Mouse (Mus musculus) heart, embryonic 15.5 days (tissue): ENCODE results near the gene Cgnl1. TPM values are rescaled to one million over a fixed set of nuclear protein-coding genes. Genes with fewer than 3 reads are reported as not detected.

Experiments
- ATAC-seq: fragments of 200-750 bp; cut with Nextera tagmentation; replicated peaks from 2 replicates; pipeline ENCODE4 v1.8.0; 2017; ENCODE audit warnings: low read depth, moderate TSS enrichment; ENCODE audit not compliant: insufficient number of reproducible peaks, insufficient read depth, low FRiP score
- H3K27ac ChIP-seq: fragments of 300-500 bp; sonication (generic); 2 replicates; pipeline ENCODE4 v1.5.1; 2015; ENCODE audit warnings: mild to moderate bottlenecking, inconsistent platforms
- H3K27me3 ChIP-seq: fragments of 300-500 bp; sonication (generic); 2 replicates; pipeline ENCODE4 v1.6.1; 2015; ENCODE audit warnings: inconsistent platforms
- H3K36me3 ChIP-seq: fragments of 300-500 bp; sonication (generic); 2 replicates; pipeline ENCODE4 v1.6.1; 2015; ENCODE audit warnings: mild to moderate bottlenecking, inconsistent platforms
- H3K4me1 ChIP-seq: fragments of 300-500 bp; sonication (generic); replicated peaks from 2 replicates; pipeline ENCODE4 v1.6.1; 2015; ENCODE audit warnings: inconsistent platforms
- H3K4me2 ChIP-seq: fragments of 300-500 bp; sonication (generic); 2 replicates; pipeline ENCODE4 v1.6.1; 2015; ENCODE audit warnings: inconsistent platforms, mild to moderate bottlenecking, moderate library complexity
- H3K4me3 ChIP-seq: fragments of 300-500 bp; sonication (generic); 2 replicates; pipeline ENCODE4 v1.5.1; 2015; ENCODE audit warnings: mild to moderate bottlenecking, inconsistent platforms
- H3K9ac ChIP-seq: fragments of 300-500 bp; sonication (generic); 2 replicates; pipeline ENCODE4 v1.6.1; 2015; ENCODE audit warnings: mild to moderate bottlenecking, inconsistent platforms
- H3K9me3 ChIP-seq: fragments of 300-500 bp; sonication (generic); replicated peaks from 2 replicates; pipeline ENCODE4 v1.6.1; 2016; ENCODE audit warnings: inconsistent platforms
- WGBS: fragments of 180-500 bp; shearing (Covaris S2); methylation state at CpG from one replicate; pipeline ENCODE4 v1.1.7; 2015; ENCODE audit warnings: mixed read lengths; 5-methylcytosine and 5-hydroxymethylcytosine counted together
- polyA plus RNA-seq: library from polyadenylated mRNA; unstranded; fragments of >200 nt; fragmentation: Nextera tagmentation; extraction: Ambion mirVana; gene quantifications from 2 replicates; pipeline ENCODE4 v1.2.1, GENCODE M21; 2015

Cgnl1 gene
- polyA plus RNA-seq, 1 experiment from 2014 or later, result 32.7 TPM

GRCm38 (mm10) chr9:71750015-71750672, 21.3 kb downstream of the Cgnl1 start:
- H3K27ac ChIP-seq, result peak overlapping the region; percentile 13; the same call in 1 of the 2 replicates
- H3K36me3 ChIP-seq, result no peaks in the 10 kb centered on the region
- 12% methylated on average over 4 of the region's 4 CpGs for WGBS
- ATAC-seq, result no peak
- H3K27me3 ChIP-seq, result no peaks in the 10 kb centered on the region
- H3K9me3 ChIP-seq, result no peaks in the 10 kb centered on the region
- H3K4me1 ChIP-seq, result peaks cover 56% of the 10 kb centered on the region
- H3K9ac ChIP-seq, result no peak overlapping the region
- H3K4me2 ChIP-seq, result no peak overlapping the region
- no peak overlapping the region for H3K4me3 ChIP-seq

- Histone ChIP-seq H3K9ac (no peak overlapping the region), H3K36me3 (no peaks in the 10 kb centered on the region), H3K4me2 (peak overlapping the region; percentile 7), H3K4me1 (peaks cover 39% of the 10 kb centered on the region), H3K4me3 (no peak overlapping the region), H3K27ac (peak overlapping the region; percentile 70), H3K27me3 (no peaks in the 10 kb centered on the region), H3K9me3 (no peaks in the 10 kb centered on the region)
- WGBS, result 12% methylated on average over 4 of the region's 4 CpGs
- ATAC-seq, result peak; percentile 78
Observed at GRCm38 (mm10) chr9:71746405-71746804, 25.0 kb downstream of the Cgnl1 start.

- no peak for ATAC-seq
- 65% methylated on average over 12 of the region's 12 CpGs for WGBS
- Histone ChIP-seq H3K9ac (no peak overlapping the region), H3K36me3 (no peaks in the 10 kb centered on the region), H3K27ac (no peak overlapping the region), H3K4me2 (no peak overlapping the region), H3K4me3 (no peak overlapping the region), H3K4me1 (peaks cover 37% of the 10 kb centered on the region), H3K9me3 (no peaks in the 10 kb centered on the region), H3K27me3 (no peaks in the 10 kb centered on the region)
Observed at GRCm38 (mm10) chr9:71738081-71738930, 33.1 kb downstream of the Cgnl1 start.

- Histone ChIP-seq H3K4me2 (no peak overlapping the region), H3K27me3 (no peaks in the 10 kb centered on the region), H3K4me1 (peaks cover 37% of the 10 kb centered on the region), H3K9ac (no peak overlapping the region), H3K36me3 (no peaks in the 10 kb centered on the region), H3K9me3 (no peaks in the 10 kb centered on the region), H3K4me3 (no peak overlapping the region), H3K27ac (0 out of 2 replicates have a peak overlapping the region, but pooled peaks have one; percentile 9)
- 56% methylated on average over 3 of the region's 3 CpGs for WGBS
- ATAC-seq, result no peak
Observed at GRCm38 (mm10) chr9:71737257-71738023, 34.0 kb downstream of the Cgnl1 start.

GRCm38 (mm10) chr9:71735886-71736285, 35.5 kb downstream of the Cgnl1 start:
- no peak overlapping the region for H3K9ac ChIP-seq
- H3K36me3 ChIP-seq, result no peaks in the 10 kb centered on the region
- whole genome bisulfite sequencing, result 86% methylated on average over 7 of the region's 7 CpGs
- H3K4me3 ChIP-seq, result no peak overlapping the region
- H3K27ac ChIP-seq, result no peak overlapping the region
- H3K4me1 ChIP-seq, result peaks cover 37% of the 10 kb centered on the region
- no peak overlapping the region for H3K4me2 ChIP-seq
- ATAC-seq, result no peak
- H3K9me3 ChIP-seq, result no peaks in the 10 kb centered on the region
- no peaks in the 10 kb centered on the region for H3K27me3 ChIP-seq

GRCm38 (mm10) chr9:71733559-71733958, 37.8 kb downstream of the Cgnl1 start:
- ATAC-seq, result no peak; the same call in 1 of the 2 replicates
- WGBS, result 43% methylated on average over 2 of the region's 2 CpGs

GRCm38 (mm10) chr9:71728822-71729311, 42.5 kb downstream of the Cgnl1 start:
- Histone ChIP-seq H3K9me3 (no peaks in the 10 kb centered on the region), H3K9ac (no peak overlapping the region), H3K4me2 (no peak overlapping the region), H3K4me1 (peaks cover 38% of the 10 kb centered on the region), H3K27ac (no peak overlapping the region), H3K36me3 (peaks cover 14% of the 10 kb centered on the region; the same call in 1 of the 2 replicates), H3K27me3 (no peaks in the 10 kb centered on the region), H3K4me3 (no peak overlapping the region)
- no peak for ATAC-seq
- 75% methylated on average over 5 of the region's 5 CpGs for WGBS

More at GRCm38 (mm10) chr9:71733559-71733958, 37.8 kb downstream of the Cgnl1 start:
- no peak overlapping the region for H3K4me2 ChIP-seq
- H3K27me3 ChIP-seq, result no peaks in the 10 kb centered on the region
- H3K27ac ChIP-seq, result peak overlapping the region; percentile 10; the same call in 1 of the 2 replicates
- H3K9ac ChIP-seq, result no peak overlapping the region
- H3K9me3 ChIP-seq, result no peaks in the 10 kb centered on the region
- peaks cover 52% of the 10 kb centered on the region for H3K4me1 ChIP-seq
- no peaks in the 10 kb centered on the region for H3K36me3 ChIP-seq
- H3K4me3 ChIP-seq, result no peak overlapping the region

GRCm38 (mm10) chr9:71727233-71727632, 44.2 kb downstream of the Cgnl1 start:
- no peak overlapping the region for H3K4me2 ChIP-seq

GRCm38 (mm10) chr9:71726121-71726520, 45.3 kb downstream of the Cgnl1 start:
- ATAC-seq, result no peak
- Histone ChIP-seq H3K27me3 (no peaks in the 10 kb centered on the region), H3K36me3 (peaks cover 18% of the 10 kb centered on the region; the same call in 1 of the 2 replicates), H3K9me3 (no peaks in the 10 kb centered on the region), H3K4me3 (no peak overlapping the region), H3K4me2 (no peak overlapping the region), H3K4me1 (peaks cover 50% of the 10 kb centered on the region), H3K9ac (no peak overlapping the region), H3K27ac (no peak overlapping the region)
- 66% methylated on average over 3 of the region's 3 CpGs for WGBS

More at GRCm38 (mm10) chr9:71727233-71727632, 44.2 kb downstream of the Cgnl1 start:
- ATAC-seq, result no peak
- Histone ChIP-seq H3K9me3 (no peaks in the 10 kb centered on the region), H3K4me3 (no peak overlapping the region), H3K27ac (no peak overlapping the region), H3K9ac (no peak overlapping the region), H3K27me3 (no peaks in the 10 kb centered on the region), H3K36me3 (peaks cover 18% of the 10 kb centered on the region; the same call in 1 of the 2 replicates), H3K4me1 (peaks cover 44% of the 10 kb centered on the region)
- 53% methylated on average over 4 of the region's 4 CpGs for WGBS

GRCm38 (mm10) chr9:71722366-71722765, 49.0 kb downstream of the Cgnl1 start:
- 18% methylated on average over 3 of the region's 3 CpGs for WGBS
- H3K9me3 ChIP-seq, result no peaks in the 10 kb centered on the region
- H3K27me3 ChIP-seq, result no peaks in the 10 kb centered on the region
- peak; percentile 58 for ATAC-seq
- H3K36me3 ChIP-seq, result peaks cover 18% of the 10 kb centered on the region; the same call in 1 of the 2 replicates
- H3K27ac ChIP-seq, result peak overlapping the region; percentile 61
- peaks cover 61% of the 10 kb centered on the region for H3K4me1 ChIP-seq
- no peak overlapping the region for H3K9ac ChIP-seq
- no peak overlapping the region for H3K4me3 ChIP-seq
- no peak overlapping the region for H3K4me2 ChIP-seq

- H3K4me3 ChIP-seq, result no peak overlapping the region
- no peak for ATAC-seq
- H3K9ac ChIP-seq, result no peak overlapping the region
- no peaks in the 10 kb centered on the region for H3K27me3 ChIP-seq
- H3K27ac ChIP-seq, result peak overlapping the region; percentile 60
- peaks cover 15% of the 10 kb centered on the region for H3K36me3 ChIP-seq
- H3K4me1 ChIP-seq, result peaks cover 52% of the 10 kb centered on the region
- 20% methylated on average over 5 of the region's 5 CpGs for WGBS
- H3K9me3 ChIP-seq, result no peaks in the 10 kb centered on the region
- H3K4me2 ChIP-seq, result peak overlapping the region; percentile 38
Observed at GRCm38 (mm10) chr9:71716995-71717394, 54.4 kb downstream of the Cgnl1 start.
